Mouse (Mus musculus) cortical plate, adult 2 months (tissue): ENCODE measurements around the gene Olfr56. TPM values are rescaled to one million over a fixed set of nuclear protein-coding genes. Genes with fewer than 3 reads are reported as not detected.
"Not testable (repeated sequence)": the region's sequence is repeated elsewhere in the genome, so short reads cannot be mapped to it uniquely, and the experiment has no call there.

Experiments
- H3K27ac ChIP-seq: fragments of 200-500 bp; 2 replicates; pipeline ENCODE4 v1.5.1; 2012; ENCODE audit warnings: low read length, control low read depth, inconsistent platforms; ENCODE audit not compliant: insufficient read depth
- H3K4me1 ChIP-seq: fragments of 200-500 bp; 2 replicates; pipeline ENCODE4 v1.6.1; 2011; ENCODE audit warnings: low read length; ENCODE audit not compliant: control insufficient read depth, insufficient read depth
- H3K4me3 ChIP-seq: fragments of 200-500 bp; 2 replicates; pipeline ENCODE4 v1.5.1; 2011; ENCODE audit warnings: mild to moderate bottlenecking, low read length, control low read depth; ENCODE audit not compliant: insufficient read depth
- CTCF ChIP-seq: fragments of 200-500 bp; IDR thresholded peaks from 2 replicates; pipeline ENCODE4 v1.5.1; 2011; ENCODE audit warnings: mild to moderate bottlenecking, control low read depth, low read length; ENCODE audit not compliant: insufficient read depth; ENCODE audit errors: extremely low read depth
- POLR2A ChIP-seq: fragments of 200-500 bp; IDR thresholded peaks from 2 replicates; pipeline ENCODE4 v1.6.1; 2011; ENCODE audit warnings: mild to moderate bottlenecking, low read length, control low read depth; ENCODE audit not compliant: insufficient read depth; ENCODE audit errors: extremely low read depth
- polyA plus RNA-seq: library from polyadenylated mRNA; depleted of rRNA; stranded (reverse); fragments of >200 nt; gene quantifications from 2 replicates; pipeline ENCODE4 v1.2.3, GENCODE M21; 2012

Olfr56 gene
- polyA plus RNA-seq, 1 experiment, result 0.10 TPM

GRCm38 (mm10) chr11:49006317-49006716, 27.6 kb downstream of the Olfr56 start:
- H3K27ac ChIP-seq, H3K4me3 ChIP-seq, H3K4me1 ChIP-seq: not testable (repeated sequence)

GRCm38 (mm10) chr11:49006785-49007184, 28.1 kb downstream of the Olfr56 start:
- H3K4me3 ChIP-seq, H3K4me1 ChIP-seq, H3K27ac ChIP-seq: not testable (repeated sequence)

- H3K27ac ChIP-seq, H3K4me1 ChIP-seq, H3K4me3 ChIP-seq: not testable (repeated sequence)
These were observed 33.4 kb downstream of the Olfr56 start for GRCm38 (mm10) chr11:49012074-49012473.

GRCm38 (mm10) chr11:49050064-49050463, 71.4 kb downstream of the Olfr56 start:
- H3K4me3 ChIP-seq, H3K27ac ChIP-seq, H3K4me1 ChIP-seq: not testable (repeated sequence)

GRCm38 (mm10) chr11:49051093-49051891, 72.6 kb downstream of the Olfr56 start, which contains the start of gene 9930111J21Rik2:
Gene 9930111J21Rik2, minus strand, starts transcription at chr11:49051242.
- H3K27ac ChIP-seq, H3K4me1 ChIP-seq, H3K4me3 ChIP-seq: not testable (repeated sequence)

- not testable (repeated sequence) for H3K27ac ChIP-seq, H3K4me3 ChIP-seq, H3K4me1 ChIP-seq
These were observed 73.2 kb downstream of the Olfr56 start for GRCm38 (mm10) chr11:49051894-49052293.

GRCm38 (mm10) chr11:49060061-49060460, 81.4 kb downstream of the Olfr56 start:
- not testable (repeated sequence) for H3K4me1 ChIP-seq, H3K27ac ChIP-seq, H3K4me3 ChIP-seq

- H3K4me3 ChIP-seq, H3K4me1 ChIP-seq, H3K27ac ChIP-seq: not testable (repeated sequence)
These were observed 83.2 kb downstream of the Olfr56 start for GRCm38 (mm10) chr11:49061865-49062264.

GRCm38 (mm10) chr11:49063713-49064469, 85.2 kb downstream of the Olfr56 start, which contains the start of gene Tgtp2:
Gene Tgtp2, minus strand, starts transcription at chr11:49064206.
- H3K27ac ChIP-seq, H3K4me3 ChIP-seq, H3K4me1 ChIP-seq: not testable (repeated sequence)

- Histone ChIP-seq H3K4me1 (no peaks in the 10 kb centered on the region), H3K27ac (no peak overlapping the region), H3K4me3 (no peak overlapping the region)
- TF ChIP-seq CTCF, result no peak
- TF ChIP-seq POLR2A, result no peak
These were observed 89.7 kb downstream of the Olfr56 start for GRCm38 (mm10) chr11:49068358-49068757.

GRCm38 (mm10) chr11:49076001-49076757, 97.5 kb downstream of the Olfr56 start, which contains the start of gene Ifi47:
Gene Ifi47, plus strand, starts transcription at chr11:49076587.
- H3K4me3 ChIP-seq, H3K4me1 ChIP-seq: not testable (repeated sequence)
- H3K27ac ChIP-seq, result peak within 1 kb of the TSS; percentile 71
